11 mouse cellular contexts compared by ENCODE assay signal in the genomic region with DNA sequence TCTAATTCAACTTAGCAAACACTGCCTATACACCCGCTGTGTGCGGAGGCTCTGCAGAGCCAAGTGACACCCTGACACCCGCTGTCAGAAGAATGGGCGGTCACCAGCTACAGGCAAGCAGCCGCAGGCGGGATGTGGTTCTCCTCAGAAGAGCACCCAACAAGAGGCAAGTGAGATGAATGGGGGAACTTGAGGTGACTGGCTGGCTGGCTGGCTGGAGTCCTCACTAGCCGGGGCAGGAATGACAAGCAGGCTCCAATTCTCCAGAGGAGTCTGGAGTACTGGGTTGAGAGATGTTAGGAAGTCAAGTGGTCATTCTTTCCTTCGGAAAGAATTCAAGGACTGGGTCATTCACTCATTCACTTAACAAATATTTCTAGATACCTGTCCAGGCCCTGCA. TPM values are rescaled to one million over a fixed set of nuclear protein-coding genes. Genes with fewer than 3 reads are reported as not detected.
DNase-seq lines count a peak whose midpoint lies in the region; ATAC-seq lines count a peak whose summit lies in the region.
"Had no signal": no experiment of that assay in that cellular context is flagged by ENCODE, and none has a peak within 500 bp of the region (broad histone marks: within the 10 kb centered on the region; RNA-seq: fewer than 3 reads in every experiment).

No protein-coding gene starts in this region.

- H3K36me3 ChIP-seq in hindbrain, embryonic 10.5 days = no peaks in the 10 kb centered on the region
- H3K36me3 ChIP-seq in intestine, embryonic 15.5 days = no peaks in the 10 kb centered on the region
- H3K36me3 ChIP-seq: hindbrain, embryonic 12.5 days had no signal

- peaks cover 39% of the 10 kb centered on the region for H3K4me1 ChIP-seq in hindbrain, embryonic 10.5 days (replicated peaks)
- H3K4me1 ChIP-seq in intestine, embryonic 15.5 days (replicated peaks) = peaks cover 10% of the 10 kb centered on the region

- WGBS in hindbrain, embryonic 10.5 days = 87% methylated on average over 8 of the region's 8 CpGs
- WGBS in intestine, embryonic 15.5 days = 74% methylated on average over 8 of the region's 8 CpGs

- no peak for ATAC-seq in intestine, embryonic 15.5 days

- no peak overlapping the region for H3K4me3 ChIP-seq in hindbrain, embryonic 10.5 days
- H3K4me3 ChIP-seq in intestine, embryonic 15.5 days (replicated peaks) = no peak overlapping the region
- H3K4me3 ChIP-seq: hindbrain, embryonic 12.5 days; myocyte had no signal

- H3K4me2 ChIP-seq in intestine, embryonic 15.5 days (replicated peaks) = no peak overlapping the region
- H3K4me2 ChIP-seq: hindbrain, embryonic 12.5 days; midbrain, embryonic 11.5 days had no signal

- H3K27me3 ChIP-seq in hindbrain, embryonic 10.5 days (ENCODE audit: insufficient read depth, poor library complexity, severe bottlenecking) = peaks cover 13% of the 10 kb centered on the region; the same call in 1 of the 2 replicates
- H3K27me3 ChIP-seq in intestine, embryonic 15.5 days (replicated peaks) = no peaks in the 10 kb centered on the region

- no peaks in the 10 kb centered on the region for H3K9me3 ChIP-seq in hindbrain, embryonic 10.5 days
- H3K9me3 ChIP-seq in intestine, embryonic 15.5 days = no peaks in the 10 kb centered on the region
- H3K9me3 ChIP-seq: hindbrain, embryonic 12.5 days had no signal

- DNase-seq in CD8-positive naive resting alpha-beta T cell, adult 2 months (ENCODE audit: low read depth in 2 of 2, low spot score in 2 of 2) = peak; percentile 73
- DNase-seq in induced T-regulatory cell, adult 2 months (ENCODE audit: low read depth) = peak; percentile 84
- peak; percentile 55 to 85 for DNase-seq in lung, postnatal 4 days
- DNase-seq in thymus, postnatal 10 days (ENCODE audit: low spot score in 2 of 2) = peak; percentile 58 to 63
- DNase-seq in hindbrain, embryonic 10.5 days (ENCODE audit: low spot score) = no peak
- DNase-seq in spleen, postnatal 14 days (ENCODE audit: low spot score in 2 of 2) = no peak
- DNase-seq: cerebellum, adult 9-11 months had no signal

- no peak overlapping the region for H3K9ac ChIP-seq in intestine, embryonic 15.5 days
- H3K9ac ChIP-seq: hindbrain, embryonic 12.5 days had no signal

- no peak overlapping the region for H3K27ac ChIP-seq in hindbrain, embryonic 10.5 days
- no peak overlapping the region for H3K27ac ChIP-seq in intestine, embryonic 15.5 days
- H3K27ac ChIP-seq: hindbrain, embryonic 12.5 days had no signal

RNA-seq across cellular contexts. Expression of a gene that starts 14.4 kb away (rescaled TPM):
- 2.4 and 2.9 TPM in 2 replicates for polyA plus RNA-seq in hindbrain, embryonic 10.5 days (2016; fragmentation: Nextera tagmentation; extraction: Ambion mirVana)
- polyA plus RNA-seq in intestine, embryonic 15.5 days (2015; fragmentation: Nextera tagmentation; extraction: Ambion mirVana) = 3.9 and 4.6 TPM in 2 replicates

RNA-seq across cellular contexts. Expression of a gene that starts 58.2 kb away (rescaled TPM):
- 1.6 and 1.8 TPM in 2 replicates for polyA plus RNA-seq in hindbrain, embryonic 10.5 days (2016; fragmentation: Nextera tagmentation; extraction: Ambion mirVana)
- 7.2 and 8.3 TPM in 2 replicates for polyA plus RNA-seq in intestine, embryonic 15.5 days (2015; fragmentation: Nextera tagmentation; extraction: Ambion mirVana)

Comparison
In these comparisons a context has a peak if more than half of its experiments do, and no peak if none do; other contexts are left out.
1. DNase-seq: peak in CD8-positive naive resting alpha-beta T cell, adult 2 months (2 of 2), induced T-regulatory cell, adult 2 months (single experiment), lung, postnatal 4 days (2 of 2) and thymus, postnatal 10 days (2 of 2); none in hindbrain, embryonic 10.5 days (single experiment) and spleen, postnatal 14 days (0 of 2).